Mouse (Mus musculus) T-helper 17 cell (primary cell): Measurements from ENCODE around the gene Ift80.

ENCODE experiments used
- in situ Hi-C, 2 experiments: fragments of 300-600 bp; cut with MboI, MseI; formaldehyde crosslinking; loops; 1 replicate in 1 of 2; 2 replicates in 1 of 2; pipeline ENCODE4 v1.15.1; 2025; ENCODE audit warnings: high pct_unique_total_duplicates in 2 of 2

Ift80 gene

DNA sequence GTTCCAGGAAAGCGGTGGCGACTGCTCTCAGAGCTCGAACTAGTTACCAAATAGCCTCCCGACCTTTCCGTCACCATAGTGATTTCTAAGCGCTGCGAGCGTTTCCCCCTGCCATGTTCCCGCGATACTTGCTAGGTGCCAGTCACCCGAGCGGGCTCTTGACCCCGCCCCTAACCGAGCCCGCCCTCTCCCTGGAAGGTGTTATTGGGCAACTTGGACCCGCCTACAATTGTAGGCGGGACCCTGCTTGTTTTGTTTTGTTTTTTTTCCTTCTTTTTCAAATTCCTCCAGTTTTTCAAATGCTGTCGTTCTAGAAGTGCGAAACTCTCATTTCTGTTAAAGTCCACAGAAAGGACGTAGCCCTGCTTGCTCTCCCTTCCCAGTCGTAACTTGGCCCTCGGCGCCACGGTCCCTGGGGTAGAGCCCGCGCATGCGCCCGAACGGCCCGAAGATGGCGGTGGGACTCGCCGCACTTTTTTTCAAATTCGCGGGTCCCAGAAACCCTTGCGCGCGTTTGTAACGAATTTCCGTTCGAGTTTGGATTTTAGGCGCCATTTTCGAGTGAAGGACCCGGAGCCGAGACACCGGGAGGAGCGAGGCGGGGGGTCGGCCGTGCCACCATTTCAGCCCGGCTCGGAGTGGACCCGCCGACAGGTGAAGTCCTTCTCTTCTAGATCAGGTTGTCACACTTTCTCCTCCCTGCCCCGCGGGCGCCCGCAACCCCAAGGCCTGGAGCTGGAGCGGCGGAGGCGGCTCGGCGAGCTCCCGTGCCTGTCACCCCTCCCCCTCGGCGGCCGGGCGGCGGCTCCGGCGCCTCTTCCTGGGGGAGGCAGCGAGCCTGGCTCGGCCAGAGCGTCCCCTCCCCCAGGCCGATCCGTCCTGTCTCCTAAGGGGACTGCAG, at the start of gene Ift80, which contains the start of gene Smc4:
Gene Ift80, minus strand, starts transcription at position 134 of the 901 bp plus-strand sequence.
Gene Smc4, plus strand, starts transcription at position 302 of the 901 bp plus-strand sequence.
- in situ Hi-C loops: loop anchor here in 1 of 2 experiments (5.0 to 25.0 kb wide), 2 partner anchors 38 to 733 kb away; partner anchors contain the start of gene Trim59

GRCm38 (mm10) chr3:69051894-69052293, 47.5 kb upstream of the Ift80 start:
- in situ Hi-C loops: no loop called here

- in situ Hi-C loops: no loop called here
Measured at GRCm38 (mm10) chr3:69049011-69049410, 44.6 kb upstream of the Ift80 start.

- in situ Hi-C loops: no loop called here
Measured at GRCm38 (mm10) chr3:69047684-69048083, 43.3 kb upstream of the Ift80 start.

- in situ Hi-C loops: no loop called here
Measured at GRCm38 (mm10) chr3:69046509-69046908, 42.1 kb upstream of the Ift80 start.

- in situ Hi-C loops: no loop called here
Measured at GRCm38 (mm10) chr3:69045750-69046149, 41.4 kb upstream of the Ift80 start.

DNA sequence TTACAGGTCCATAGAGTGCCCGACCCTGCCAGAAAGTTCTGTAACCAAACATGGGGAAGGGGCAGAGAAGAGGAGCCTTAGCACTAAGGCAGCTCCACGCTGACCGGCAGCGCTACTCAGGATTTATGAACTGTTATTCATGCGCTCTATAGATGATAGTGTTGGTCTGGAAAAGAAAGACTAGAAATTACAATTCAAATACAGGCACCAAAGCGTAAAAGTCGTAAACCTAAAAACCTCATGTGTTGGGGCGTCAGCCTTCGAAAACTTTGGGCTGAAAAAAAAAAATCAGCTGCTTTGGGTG, 41.0 kb upstream of the Ift80 start:
- in situ Hi-C loops: no loop called here

DNA sequence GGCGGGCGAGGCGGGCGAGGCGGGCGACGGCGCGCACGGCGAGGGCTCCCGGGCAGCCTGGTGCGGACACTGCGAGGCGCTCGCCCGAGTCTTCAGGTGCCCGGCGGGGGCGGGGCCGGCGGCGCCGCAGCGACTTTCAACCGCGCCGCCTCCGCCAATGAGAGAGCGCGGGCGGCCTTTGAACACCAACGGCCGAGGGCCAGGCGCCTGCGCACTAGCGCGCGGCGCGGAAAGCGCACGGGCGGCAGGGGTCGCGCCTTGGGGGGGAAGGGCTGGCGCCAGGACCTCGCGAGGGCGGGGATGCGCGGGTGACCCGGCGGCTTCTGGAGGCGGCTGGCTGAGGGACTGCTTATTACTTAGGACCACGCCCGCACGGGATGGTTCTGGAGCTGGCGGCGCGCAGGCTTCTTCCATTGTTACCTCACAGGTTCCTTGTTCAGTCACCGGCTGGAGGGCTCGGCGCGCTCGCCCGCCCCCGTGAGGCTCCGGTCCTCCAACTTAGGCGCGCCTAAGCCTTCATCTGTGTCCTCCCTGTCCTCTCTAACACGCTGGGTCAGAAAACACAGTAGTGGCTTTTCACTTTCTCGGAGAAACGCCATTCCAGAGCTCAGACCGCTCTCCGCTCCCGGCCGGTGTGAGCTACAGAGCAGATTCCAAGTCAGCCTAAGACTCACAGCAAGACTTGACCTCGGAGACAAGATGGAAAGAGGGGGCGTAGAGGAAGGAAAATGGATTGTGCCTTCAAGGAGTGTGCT, 40.5 kb upstream of the Ift80 start, which contains the start of gene Trim59:
Gene Trim59, minus strand, starts transcription at position 111 of the 755 bp plus-strand sequence.
- in situ Hi-C loops: loop anchor here in 1 of 2 experiments (5.0 kb wide), 1 partner anchor 38 kb away; no protein-coding TSS in a partner anchor

DNA sequence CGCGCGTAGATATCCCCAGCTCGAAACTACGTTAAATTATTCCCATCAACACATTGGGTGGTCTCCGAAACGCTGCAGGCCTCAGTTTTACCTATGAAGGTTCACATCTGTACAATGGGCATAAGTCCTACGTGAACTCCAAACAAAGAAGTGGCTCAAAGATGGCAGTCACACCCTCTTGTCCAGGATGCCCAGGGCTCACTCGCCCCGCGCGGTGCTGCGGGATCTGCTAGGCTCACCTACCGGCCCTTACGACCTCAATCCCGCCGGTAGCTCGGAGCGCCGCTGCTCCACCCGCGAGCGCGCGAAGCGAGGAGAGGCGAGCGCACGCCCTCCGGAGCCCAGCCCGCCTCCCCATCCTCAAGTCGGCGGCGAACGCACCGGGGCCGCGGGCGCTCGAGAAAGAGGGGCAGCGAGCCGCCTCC, 39.8 kb upstream of the Ift80 start:
- in situ Hi-C loops: loop anchor here in 1 of 2 experiments (5.0 kb wide), 1 partner anchor 37 kb away; no protein-coding TSS in a partner anchor

DNA sequence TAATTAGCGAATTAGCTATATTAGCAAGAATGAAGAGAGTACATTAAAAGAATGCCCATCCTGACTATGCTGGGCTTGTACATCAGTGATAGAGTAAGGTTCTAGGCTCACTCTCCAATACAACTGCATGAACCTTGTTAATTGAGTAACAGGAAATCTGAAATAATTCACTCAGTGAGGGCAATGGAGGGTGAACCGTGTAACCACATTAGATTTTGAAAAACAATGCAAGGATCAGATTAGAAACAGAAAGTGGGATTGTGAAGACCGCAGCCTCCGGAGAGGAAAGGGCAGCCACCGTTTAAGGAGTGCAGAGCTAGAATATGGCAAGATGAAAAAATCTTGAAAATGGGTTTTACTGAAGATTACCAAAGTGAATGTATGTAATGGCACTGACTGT, 36.9 kb upstream of the Ift80 start:
- in situ Hi-C loops: loop anchor here in 1 of 2 experiments (5.0 kb wide), 1 partner anchor 34 kb away; no protein-coding TSS in a partner anchor

- in situ Hi-C loops: loop anchor here in 1 of 2 experiments (5.0 kb wide), 1 partner anchor 33 kb away; no protein-coding TSS in a partner anchor
Measured at GRCm38 (mm10) chr3:69040105-69040504, 35.7 kb upstream of the Ift80 start.

DNA sequence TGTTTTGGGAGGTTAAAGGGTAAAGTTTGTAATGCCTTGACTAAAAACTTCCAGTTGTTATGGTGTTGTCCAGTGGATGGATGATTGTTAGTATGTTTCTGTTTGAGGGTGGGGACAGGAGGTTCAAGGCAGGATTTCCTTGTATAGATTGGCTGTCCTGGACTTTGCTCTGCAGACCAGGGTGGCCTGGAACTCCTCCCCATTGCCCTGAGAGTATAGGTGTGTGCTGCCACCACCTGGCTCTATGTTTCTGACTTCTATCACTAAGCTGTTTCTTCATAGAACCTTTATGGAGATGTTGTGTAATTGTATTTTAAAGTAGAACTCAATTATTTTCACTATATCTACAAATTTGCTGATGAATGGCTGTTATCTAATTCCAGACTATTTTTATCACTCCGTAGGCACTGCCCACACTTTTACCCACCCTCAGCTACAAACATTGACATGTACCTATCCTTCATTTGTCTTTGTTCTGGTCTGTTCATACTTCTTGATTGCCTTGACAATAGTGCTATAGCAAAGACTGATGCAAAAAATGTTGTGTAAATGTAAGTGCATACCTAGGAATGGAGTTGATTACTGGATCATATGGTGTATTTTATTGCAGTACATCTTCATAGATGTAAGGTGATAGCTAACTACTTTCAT, 21.9 kb upstream of the Ift80 start:
- in situ Hi-C loops: loop anchor here in 1 of 2 experiments (5.0 kb wide), 1 partner anchor 66 kb away; no protein-coding TSS in a partner anchor

- in situ Hi-C loops: loop anchor here in 1 of 2 experiments (25.0 kb wide), 1 partner anchor 717 kb away; no protein-coding TSS in a partner anchor
Measured at GRCm38 (mm10) chr3:69020764-69021163, 16.4 kb upstream of the Ift80 start.

DNA sequence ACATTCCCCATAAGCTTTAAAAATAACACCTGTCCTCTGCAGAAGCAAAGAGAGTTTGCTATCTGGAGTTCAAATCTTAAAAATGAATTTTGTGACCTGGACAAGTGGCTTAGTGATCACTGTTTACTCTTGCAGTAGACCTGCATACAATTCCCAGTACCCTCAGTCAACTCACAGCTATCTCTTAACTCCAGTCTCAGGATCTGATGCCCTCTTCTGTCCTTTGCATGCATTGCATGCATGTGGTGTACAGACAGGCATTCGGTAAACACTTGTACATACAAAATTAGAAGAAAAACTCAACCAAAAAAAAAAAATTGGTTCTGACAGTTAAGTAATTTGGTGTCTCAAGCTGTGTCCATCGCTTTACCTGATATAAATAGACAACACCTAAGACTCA, 15.9 kb upstream of the Ift80 start:
- in situ Hi-C loops: loop anchor here in 1 of 2 experiments (25.0 kb wide), 1 partner anchor 717 kb away; no protein-coding TSS in a partner anchor

- in situ Hi-C loops: loop anchor here in 1 of 2 experiments (25.0 kb wide), 1 partner anchor 719 kb away; no protein-coding TSS in a partner anchor
Measured at GRCm38 (mm10) chr3:69018635-69019034, 14.3 kb upstream of the Ift80 start.

DNA sequence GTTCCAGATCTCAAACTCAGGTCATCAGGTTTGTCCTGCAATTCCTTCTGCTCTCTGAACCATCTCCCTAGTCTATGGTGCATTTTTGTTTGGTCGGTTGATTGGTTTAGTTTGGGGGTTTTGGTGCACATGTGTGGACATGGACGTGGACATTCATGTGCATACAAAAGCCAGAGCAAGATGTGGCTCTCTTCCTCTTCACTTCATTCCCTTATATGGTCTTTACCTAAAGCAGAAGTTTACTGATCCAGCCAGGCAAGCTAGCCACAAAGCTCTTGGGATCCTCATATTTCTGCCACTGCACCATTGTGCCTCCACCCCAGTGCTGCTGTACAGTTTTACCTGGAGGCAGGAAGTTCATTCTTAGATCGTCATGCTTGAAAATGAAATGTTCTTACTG, 12.8 kb upstream of the Ift80 start:
- in situ Hi-C loops: loop anchor here in 1 of 2 experiments (25.0 kb wide), 1 partner anchor 720 kb away; no protein-coding TSS in a partner anchor

GRCm38 (mm10) chr3:69008873-69009272, 4.5 kb upstream of the Ift80 start:
- in situ Hi-C loops: loop anchor here in 1 of 2 experiments (5.0 to 25.0 kb wide), 2 partner anchors 33 to 728 kb away; partner anchors contain the start of gene Trim59

- in situ Hi-C loops: loop anchor here in 1 of 2 experiments (5.0 to 25.0 kb wide), 2 partner anchors 36 to 731 kb away; partner anchors contain the start of gene Trim59
Measured at GRCm38 (mm10) chr3:69006246-69006760, 1.9 kb upstream of the Ift80 start.

DNA sequence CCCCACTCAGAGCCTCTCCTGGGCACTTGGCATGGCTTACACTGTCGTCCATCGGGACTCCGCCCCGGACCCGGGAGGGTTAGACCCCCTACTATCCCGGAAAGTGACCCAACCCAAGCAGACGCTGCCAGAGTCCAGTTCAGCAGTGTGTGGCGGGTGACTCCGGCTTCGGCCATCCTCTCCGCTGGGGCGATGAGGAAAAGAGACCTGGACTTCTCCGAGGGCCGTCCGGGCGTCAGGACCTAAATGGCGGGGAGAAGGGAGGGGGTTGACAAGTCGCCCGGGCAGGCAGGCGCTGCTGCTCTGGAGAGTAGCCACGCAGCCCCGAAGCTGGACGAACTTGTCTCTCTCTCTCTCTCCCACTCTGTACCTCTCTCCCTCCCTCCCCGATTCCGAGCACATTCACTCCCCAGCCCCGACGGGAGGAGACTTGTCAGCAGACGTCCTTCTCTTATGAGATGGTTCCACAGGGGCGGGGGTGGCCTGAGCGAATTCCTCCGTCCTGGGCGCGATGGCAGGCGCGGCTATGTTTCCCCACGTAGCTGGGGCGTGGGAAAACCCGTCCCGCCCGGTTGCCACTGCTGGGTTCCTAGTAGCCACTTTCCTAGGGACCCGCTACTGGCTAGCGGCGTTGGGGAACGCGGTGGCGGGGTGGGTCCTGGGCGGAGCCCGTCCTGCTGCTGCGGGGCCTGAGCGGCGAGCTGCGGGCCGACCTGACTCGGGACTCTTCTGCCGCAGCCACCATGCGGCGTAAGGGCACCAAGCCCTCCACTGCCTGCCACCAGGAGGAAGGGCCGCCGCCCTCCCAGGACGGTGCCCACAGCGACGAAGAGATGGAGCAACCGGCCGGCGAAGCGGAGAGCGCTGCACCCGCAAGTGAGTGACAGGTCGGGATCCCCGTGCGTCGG, 1.2 kb upstream of the Ift80 start:
- in situ Hi-C loops: loop anchor here in 1 of 2 experiments (5.0 to 25.0 kb wide), 2 partner anchors 37 to 732 kb away; partner anchors contain the start of gene Trim59
